Mouse (Mus musculus) liver, embryonic 11.5 days (tissue): ENCODE data around the gene Cdr2l. TPM values are rescaled to one million over a fixed set of nuclear protein-coding genes. Genes with fewer than 3 reads are reported as not detected.
A peak's percentile ranks its signal among the peaks of the same experiment; 100 is the strongest.

ENCODE experiments used
- ATAC-seq: fragments of 200-750 bp; cut with Nextera tagmentation; replicated peaks from 2 replicates; pipeline ENCODE4 v1.8.0; 2017; ENCODE audit warnings: moderate number of reproducible peaks, mild to moderate bottlenecking, moderate TSS enrichment, moderate library complexity; ENCODE audit not compliant: low FRiP score
- DNase-seq: peaks from one replicate; pipeline ENCODE4 v3.0.0-alpha.2; 2017; ENCODE audit warnings: low spot score
- H3K27ac ChIP-seq: fragments of 300-500 bp; sonication (generic); 2 replicates; pipeline ENCODE4 v1.5.1; 2014; ENCODE audit warnings: mild to moderate bottlenecking, low read depth, low read length, control low read depth
- H3K27me3 ChIP-seq: fragments of 300-500 bp; sonication (generic); replicated peaks from 2 replicates; pipeline ENCODE4 v1.6.1; 2014; ENCODE audit warnings: low read length, mixed read lengths; ENCODE audit not compliant: control insufficient read depth, insufficient read depth
- H3K36me3 ChIP-seq: fragments of 300-500 bp; sonication (generic); 2 replicates; pipeline ENCODE4 v1.6.1; 2014; ENCODE audit warnings: mild to moderate bottlenecking, low read length, moderate library complexity, mixed read lengths; ENCODE audit not compliant: control insufficient read depth, insufficient read depth
- H3K4me1 ChIP-seq: fragments of 300-500 bp; sonication (generic); replicated peaks from 2 replicates; pipeline ENCODE4 v1.6.1; 2014; ENCODE audit warnings: low read length, mixed read lengths; ENCODE audit not compliant: control insufficient read depth, insufficient read depth
- H3K4me2 ChIP-seq: fragments of 300-500 bp; sonication (generic); 2 replicates; pipeline ENCODE4 v1.6.1; 2014; ENCODE audit warnings: mild to moderate bottlenecking, control low read depth, moderate library complexity
- H3K4me3 ChIP-seq: fragments of 300-500 bp; sonication (generic); 2 replicates; pipeline ENCODE4 v1.5.1; 2014; ENCODE audit warnings: low read depth, low read length, control low read depth
- H3K9ac ChIP-seq: fragments of 300-500 bp; sonication (generic); 2 replicates; pipeline ENCODE4 v1.6.1; 2014; ENCODE audit warnings: low read depth, low read length, control low read depth
- H3K9me3 ChIP-seq: fragments of 300-500 bp; sonication (generic); 2 replicates; pipeline ENCODE4 v1.6.1; 2016; ENCODE audit warnings: low read length, inconsistent platforms, mixed read lengths; ENCODE audit not compliant: control insufficient read depth
- WGBS: fragments of 180-500 bp; shearing (Covaris S2); extraction: QIAGEN DNeasy Blood & Tissue Kit; methylation state at CpG from one replicate; pipeline ENCODE4 v1.1.7; 2014; 5-methylcytosine and 5-hydroxymethylcytosine counted together
- polyA plus RNA-seq: library from polyadenylated mRNA; unstranded; fragments of >200 nt; fragmentation: Nextera tagmentation; extraction: Ambion mirVana; gene quantifications from 2 replicates; pipeline ENCODE4 v1.2.1, GENCODE M21; 2014

The Cdr2l gene
- polyA plus RNA-seq, 1 experiment from 2014 or later, result 6.9 TPM

- Histone ChIP-seq H3K4me1 (peaks cover 4% of the 10 kb centered on the region; the same call in 1 of the 2 replicates), H3K9me3 (no peaks in the 10 kb centered on the region), H3K27ac (no peak overlapping the region), H3K9ac (no peak overlapping the region), H3K36me3 (no peaks in the 10 kb centered on the region), H3K4me3 (no peak overlapping the region), H3K4me2 (peak overlapping the region; percentile 49; the same call in 1 of the 2 replicates), H3K27me3 (peaks cover 46% of the 10 kb centered on the region)
- WGBS, result 59% methylated on average over 12 of the region's 12 CpGs
- ATAC-seq (no peak), DNase-seq (no peak)
Measured at GRCm38 (mm10) chr11:115374695-115375425, 6.9 kb upstream of the Cdr2l start.

GRCm38 (mm10) chr11:115376722-115377121 lies 5.0 kb upstream of the Cdr2l start:
- peaks cover 44% of the 10 kb centered on the region for H3K27me3 ChIP-seq
- H3K4me3 ChIP-seq, result no peak overlapping the region

GRCm38 (mm10) chr11:115377254-115377653 lies 4.5 kb upstream of the Cdr2l start:
- H3K27ac ChIP-seq, result no peak overlapping the region
- H3K9ac ChIP-seq, result no peak overlapping the region
- ATAC-seq (no peak), DNase-seq (no peak)
- no peak overlapping the region for H3K4me2 ChIP-seq
- peaks cover 4% of the 10 kb centered on the region; the same call in 1 of the 2 replicates for H3K4me1 ChIP-seq
- no peak overlapping the region for H3K4me3 ChIP-seq
- no peaks in the 10 kb centered on the region for H3K36me3 ChIP-seq
- peaks cover 47% of the 10 kb centered on the region for H3K27me3 ChIP-seq
- WGBS, result 80% methylated on average over 4 of the region's 4 CpGs
- no peaks in the 10 kb centered on the region for H3K9me3 ChIP-seq

More at GRCm38 (mm10) chr11:115376722-115377121, 5.0 kb upstream of the Cdr2l start:
- no peak overlapping the region for H3K27ac ChIP-seq
- peaks cover 4% of the 10 kb centered on the region; the same call in 1 of the 2 replicates for H3K4me1 ChIP-seq
- H3K36me3 ChIP-seq, result no peaks in the 10 kb centered on the region
- H3K9me3 ChIP-seq, result no peaks in the 10 kb centered on the region
- ATAC-seq (no peak), DNase-seq (no peak)
- 66% methylated on average over 7 of the region's 7 CpGs for WGBS
- no peak overlapping the region for H3K4me2 ChIP-seq
- H3K9ac ChIP-seq, result no peak overlapping the region

GRCm38 (mm10) chr11:115377854-115378253 lies 3.9 kb upstream of the Cdr2l start:
- Histone ChIP-seq H3K27ac (no peak overlapping the region), H3K36me3 (no peaks in the 10 kb centered on the region), H3K9ac (no peak overlapping the region), H3K4me1 (peaks cover 4% of the 10 kb centered on the region; the same call in 1 of the 2 replicates), H3K4me3 (no peak overlapping the region), H3K9me3 (no peaks in the 10 kb centered on the region), H3K27me3 (peaks cover 52% of the 10 kb centered on the region), H3K4me2 (no peak overlapping the region)
- ATAC-seq (no peak), DNase-seq (no peak)
- 85% methylated on average over 7 of the region's 7 CpGs for WGBS

GRCm38 (mm10) chr11:115381276-115381675 lies 440 bp upstream of the Cdr2l start:
- Histone ChIP-seq H3K27ac (no peak overlapping the region), H3K9me3 (no peaks in the 10 kb centered on the region), H3K27me3 (peaks cover 38% of the 10 kb centered on the region), H3K4me3 (no peak overlapping the region; the same call in 1 of the 2 replicates), H3K9ac (no peak overlapping the region), H3K4me1 (peaks cover 7% of the 10 kb centered on the region), H3K36me3 (no peaks in the 10 kb centered on the region), H3K4me2 (peak overlapping the region; percentile 73)
- DNase-seq (no peak), ATAC-seq (no peak)
- WGBS, result 28% methylated on average over 9 of the region's 9 CpGs

GRCm38 (mm10) chr11:115382891-115383290 lies 1.2 kb downstream of the Cdr2l start:
- DNase-seq, result no peak
- no peak overlapping the region for H3K27ac ChIP-seq

GRCm38 (mm10) chr11:115383701-115384474 lies 2.2 kb downstream of the Cdr2l start:
- Histone ChIP-seq H3K36me3 (no peaks in the 10 kb centered on the region), H3K4me1 (peaks cover 7% of the 10 kb centered on the region), H3K9ac (no peak overlapping the region), H3K27ac (peak overlapping the region; percentile 28; the same call in 1 of the 2 replicates), H3K4me2 (peak overlapping the region; percentile 73), H3K9me3 (no peaks in the 10 kb centered on the region), H3K4me3 (peak overlapping the region; percentile 63; the same call in 1 of the 2 replicates), H3K27me3 (peaks cover 38% of the 10 kb centered on the region)
- WGBS, result 60% methylated on average over 16 of the region's 16 CpGs
- ATAC-seq, result no peak
- DNase-seq, result no peak

More at GRCm38 (mm10) chr11:115382891-115383290, 1.2 kb downstream of the Cdr2l start:
- Histone ChIP-seq H3K4me1 (peaks cover 7% of the 10 kb centered on the region), H3K36me3 (no peaks in the 10 kb centered on the region), H3K4me2 (peak overlapping the region; percentile 73), H3K27me3 (peaks cover 38% of the 10 kb centered on the region), H3K4me3 (peak overlapping the region; percentile 63), H3K9me3 (no peaks in the 10 kb centered on the region), H3K9ac (no peak overlapping the region)
- ATAC-seq, result no peak
- 23% methylated on average over 5 of the region's 5 CpGs for WGBS

GRCm38 (mm10) chr11:115384587-115384986 lies 2.9 kb downstream of the Cdr2l start:
- H3K36me3 ChIP-seq, result no peaks in the 10 kb centered on the region
- H3K27me3 ChIP-seq, result peaks cover 38% of the 10 kb centered on the region
- no peaks in the 10 kb centered on the region for H3K9me3 ChIP-seq
- peaks cover 7% of the 10 kb centered on the region for H3K4me1 ChIP-seq
- ATAC-seq (no peak), DNase-seq (no peak)
- no peak overlapping the region for H3K4me2 ChIP-seq
- no peak overlapping the region for H3K4me3 ChIP-seq
- 72% methylated on average over 5 of the region's 5 CpGs for WGBS
- H3K27ac ChIP-seq, result no peak overlapping the region
- H3K9ac ChIP-seq, result no peak overlapping the region
